Mouse (Mus musculus) heart, postnatal 0 days (tissue): ENCODE measurements around the gene Fgd3.

ENCODE experiments used
- CTCF ChIP-seq: IDR thresholded peaks from 2 replicates; pipeline ENCODE4 v1.5.1; 2016; ENCODE audit warnings: antibody characterized with exemption, control low read depth, low read depth
- EP300 ChIP-seq: IDR thresholded peaks from 2 replicates; pipeline ENCODE4 v1.6.1; 2016; ENCODE audit warnings: antibody characterized with exemption, low read depth

DNA sequence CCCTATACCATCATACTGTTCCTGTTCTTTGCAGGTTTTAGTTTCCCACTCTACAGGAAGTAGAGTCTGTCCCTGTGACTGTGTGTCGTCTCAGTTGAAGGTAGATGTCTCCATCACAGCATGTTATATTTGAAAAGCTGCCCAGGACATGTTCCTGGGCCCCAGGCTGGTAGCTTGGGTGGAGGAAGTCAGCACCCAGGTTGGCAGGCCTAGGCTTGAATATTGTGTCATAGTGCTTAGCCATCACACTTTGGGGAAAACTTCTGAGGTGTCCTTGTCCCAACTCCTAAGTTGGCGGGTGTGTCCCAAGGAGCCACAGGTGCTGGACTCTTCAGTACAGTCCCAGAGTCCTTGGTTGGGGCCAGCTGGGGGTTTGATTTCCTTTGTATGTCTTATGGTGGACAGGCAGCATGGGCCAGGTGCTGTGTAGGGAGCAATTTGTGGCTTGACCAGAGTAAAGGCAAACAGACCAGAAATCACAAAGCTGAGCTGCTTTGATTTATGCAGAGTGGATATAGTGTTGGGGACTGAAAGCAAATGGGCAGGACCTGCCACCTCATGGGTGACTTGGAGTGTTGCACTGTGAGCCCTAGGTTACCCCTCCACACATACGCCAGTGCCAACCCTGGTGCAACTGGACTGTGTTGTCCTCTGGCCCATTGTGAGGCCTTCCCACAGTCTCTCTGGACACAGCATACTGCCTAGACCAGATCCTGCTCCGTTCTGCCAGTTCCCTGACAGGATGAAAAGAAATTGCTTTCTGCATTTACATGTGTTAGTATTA lies 47.7 kb upstream of the Fgd3 start:
- TF ChIP-seq CTCF (peak; percentile 53), EP300 (no peak)
